Mouse (Mus musculus) gastrocnemius, postnatal 36 days (tissue): Measurements from ENCODE around the gene 1700031F05Rik. TPM values are rescaled to one million over a fixed set of nuclear protein-coding genes. Genes with fewer than 3 reads are reported as not detected.
"Not testable (repeated sequence)": the region's sequence is repeated elsewhere in the genome, so short reads cannot be mapped to it uniquely, and the experiment has no call there.

ENCODE experiments used
- DNase-seq, 2 experiments: peaks; one replicate each; pipeline ENCODE4 v3.0.0; 2022
- intact Hi-C: fragments of 180-260 bp; cut with DNase I; formaldehyde crosslinking; loops from one replicate; pipeline ENCODE4 v1.15.1; 2025
- long read RNA-seq, 2 experiments: library from polyadenylated mRNA; stranded (forward); transcript quantifications; one replicate each; pipeline ENCODE4 v2.0.0; 2021
- total RNA-seq, 2 experiments: library from RNA; stranded (reverse); gene quantifications; 2 replicates each; pipeline ENCODE4 v1.2.3; 2021

1700031F05Rik gene
- total RNA-seq, result not detected
- long read RNA-seq, experiment 1, result 0 reads
- long read RNA-seq, experiment 2, result 0 reads

GRCm38 (mm10) chrX:102867871-102868270, at the start of gene 1700031F05Rik:
Gene 1700031F05Rik (minus strand): TSS chrX:102867971.
- intact Hi-C loops, result no loop called here
- DNase-seq, result no peak

GRCm38 (mm10) chrX:102914823-102915222, 47.1 kb upstream of the 1700031F05Rik start:
- intact Hi-C loops, DNase-seq: not testable (repeated sequence)

- intact Hi-C loops, DNase-seq: not testable (repeated sequence)
Observed at GRCm38 (mm10) chrX:102908587-102908986, 40.8 kb upstream of the 1700031F05Rik start, which contains the start of the genes Dmrtc1a and 1700011M02Rik. Gene Dmrtc1a (minus strand): TSS chrX:102908687. Gene 1700011M02Rik (plus strand): TSS chrX:102908905.

- intact Hi-C loops, DNase-seq: not testable (repeated sequence)
Observed at GRCm38 (mm10) chrX:102854516-102854915, 13.3 kb downstream of the 1700031F05Rik start, which contains the start of gene Dmrtc1c2. Gene Dmrtc1c2 (minus strand): TSS chrX:102854616.

GRCm38 (mm10) chrX:102812311-102812710, 55.5 kb downstream of the 1700031F05Rik start:
- no peak for DNase-seq

More at GRCm38 (mm10) chrX:102812311-102812710, 55.5 kb downstream of the 1700031F05Rik start:
- intact Hi-C loops, result no loop called here

Other genes with a start within 250 kb of the 1700031F05Rik start
- gene Phka1, start 223.7 kb downstream of the 1700031F05Rik start, total RNA-seq, result 100 to 1,000 TPM; 451 to 641 TPM
- not detected for gene Gm3880, start 181.0 kb downstream of the 1700031F05Rik start, total RNA-seq
- not detected for gene Gm9112, start 160.3 kb downstream of the 1700031F05Rik start, total RNA-seq
- gene Dmrtc1b, start 160.1 kb downstream of the 1700031F05Rik start, total RNA-seq, result not detected
- gene Dmrtc1c1, start 65.0 kb downstream of the 1700031F05Rik start, total RNA-seq, result not detected
- not detected for gene Dmrtc1c2, start 13.4 kb downstream of the 1700031F05Rik start, total RNA-seq
- gene Dmrtc1a, start 40.7 kb upstream of the 1700031F05Rik start, total RNA-seq, result not detected
- gene 1700011M02Rik, start 40.9 kb upstream of the 1700031F05Rik start, total RNA-seq, result not detected
- gene 1700018G05Rik, start 60.4 kb upstream of the 1700031F05Rik start, total RNA-seq, result not detected